Mouse (Mus musculus) testis, adult 2 months (tissue): ENCODE data around the gene Pbld1.

Source experiments
- CTCF ChIP-seq: fragments of 200-500 bp; IDR thresholded peaks from 2 replicates; pipeline ENCODE4 v1.5.1; 2012; ENCODE audit warnings: low read depth, mild to moderate bottlenecking, inconsistent platforms, low read length, moderate library complexity; ENCODE audit not compliant: control insufficient read depth, insufficient read depth, insufficient replicate concordance
- POLR2A ChIP-seq: fragments of 200-500 bp; IDR thresholded peaks from 2 replicates; pipeline ENCODE4 v1.6.1; 2012; ENCODE audit warnings: low read depth, mild to moderate bottlenecking, inconsistent platforms, low read length, moderate library complexity; ENCODE audit not compliant: control insufficient read depth

DNA sequence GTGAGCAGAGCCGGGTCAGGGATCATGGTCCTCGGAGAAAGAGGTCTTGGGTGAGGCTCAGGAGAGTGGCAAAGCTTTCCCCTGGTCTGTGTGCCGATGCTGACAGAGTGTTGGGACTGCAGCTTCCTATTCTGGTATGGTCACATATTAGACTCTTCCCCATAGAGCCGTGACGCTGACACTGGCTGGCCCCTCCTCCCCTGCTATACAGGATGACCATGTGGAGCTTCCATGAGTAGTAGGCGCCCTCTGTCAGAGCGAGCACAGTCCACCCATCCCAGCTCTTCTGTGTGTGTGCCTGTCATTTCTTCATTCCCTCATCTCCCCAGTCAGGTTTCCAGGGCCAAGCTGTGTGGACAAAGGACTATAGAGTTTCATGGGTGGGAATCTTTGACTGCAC is 3.4 kb downstream of the Pbld1 start:
- TF ChIP-seq CTCF (no peak), POLR2A (no peak)
